Comparison of ENCODE assay signal across 25 mouse cellular contexts in genomic region chr1:125685304-125685703, GRCm38 (mm10). TPM values are rescaled to one million over a fixed set of nuclear protein-coding genes. Genes with fewer than 3 reads are reported as not detected.
A peak's percentile ranks its signal among the peaks of the same experiment; 100 is the strongest.
DNase-seq lines count a peak whose midpoint lies in the region; ATAC-seq and TF ChIP-seq lines count a peak whose summit lies in the region.
"Had no signal": no experiment of that assay in that cellular context is flagged by ENCODE, and none has a peak within 500 bp of the region (broad histone marks: within the 10 kb centered on the region; RNA-seq: fewer than 3 reads in every experiment).

No protein-coding gene starts in this region.

- no peak for TF ChIP-seq EP300 in liver, postnatal 0 days (IDR thresholded peaks at IDR 0.05; ENCODE audit: low read depth)

- H3K27ac ChIP-seq in liver, adult 2 months (replicated peaks; ENCODE audit: insufficient read depth, low read depth, low read length) = peak overlapping the region; percentile 56
- no peak overlapping the region for H3K27ac ChIP-seq in liver, embryonic 11.5 days (ENCODE audit: low read depth, low read length)
- peak overlapping the region; percentile 53 for H3K27ac ChIP-seq in liver, postnatal 0 days (ENCODE audit: low read depth)
- no peak overlapping the region for H3K27ac ChIP-seq in forebrain, embryonic 15.5 days (replicated peaks)
- H3K27ac ChIP-seq: embryonic facial prominence, embryonic 13.5 days; embryonic facial prominence, embryonic 15.5 days; forebrain, embryonic 10.5 days; forebrain, embryonic 12.5 days had no signal

- 25% methylated on average over 1 of the region's 1 CpGs for WGBS in liver, adult 2 months
- 76% methylated on average over 1 of the region's 1 CpGs for WGBS in liver, embryonic 11.5 days
- 67% methylated on average over 1 of the region's 1 CpGs for WGBS in liver, postnatal 0 days (ENCODE audit: insufficient replicate concordance)
- WGBS in forebrain, embryonic 15.5 days = 63% methylated on average over 1 of the region's 1 CpGs

- no peak overlapping the region for H3K4me2 ChIP-seq in liver, embryonic 11.5 days
- no peak overlapping the region for H3K4me2 ChIP-seq in liver, postnatal 0 days (ENCODE audit: low read depth, low read length)
- no peak overlapping the region for H3K4me2 ChIP-seq in forebrain, embryonic 15.5 days (replicated peaks)
- H3K4me2 ChIP-seq: embryonic facial prominence, embryonic 13.5 days; embryonic facial prominence, embryonic 15.5 days; forebrain, embryonic 12.5 days had no signal

- TF ChIP-seq POLR2A in liver, adult 2 months (IDR thresholded peaks at IDR 0.05; ENCODE audit: extremely low read depth, insufficient read depth, low read length) = no peak

- DNase-seq in liver, adult 2 months (ENCODE audit: extremely low read depth, low read depth, low spot score) = peak; percentile 73
- DNase-seq in liver, embryonic 11.5 days (ENCODE audit: low spot score) = no peak
- DNase-seq in liver, postnatal 0 days = no peak
- DNase-seq in liver = no peak
- DNase-seq: adrenal gland, adult 2 months; adrenal gland, postnatal 10 days; adrenal gland, postnatal 25 days; cerebellum, adult 11 months; cerebellum, adult 18-20 months; cerebellum, adult 8-10 months; cerebellum, adult 9-11 months; cerebellum, postnatal 14 days; cerebellum, postnatal 36 days; embryo, embryonic 11 days; forebrain, postnatal 0 days had no signal

- no peaks in the 10 kb centered on the region for H3K36me3 ChIP-seq in liver, adult 2 months (ENCODE audit: control insufficient read depth, insufficient read depth, low read length)
- H3K36me3 ChIP-seq in liver, embryonic 11.5 days (ENCODE audit: control insufficient read depth, insufficient read depth, low read length) = no peaks in the 10 kb centered on the region
- no peaks in the 10 kb centered on the region for H3K36me3 ChIP-seq in liver, postnatal 0 days (replicated peaks; ENCODE audit: insufficient read depth, low read length)
- no peaks in the 10 kb centered on the region for H3K36me3 ChIP-seq in forebrain, embryonic 15.5 days
- H3K36me3 ChIP-seq: embryonic facial prominence, embryonic 13.5 days; embryonic facial prominence, embryonic 15.5 days; forebrain, embryonic 10.5 days; forebrain, embryonic 12.5 days had no signal

- no peak overlapping the region for H3K4me3 ChIP-seq in liver, adult 2 months (ENCODE audit: insufficient read depth, low read depth, low read length)
- H3K4me3 ChIP-seq in liver, embryonic 11.5 days (ENCODE audit: low read depth, low read length) = no peak overlapping the region
- H3K4me3 ChIP-seq in liver, postnatal 0 days (ENCODE audit: low read depth, low read length) = no peak overlapping the region
- H3K4me3 ChIP-seq in forebrain, embryonic 15.5 days = no peak overlapping the region
- H3K4me3 ChIP-seq: embryonic facial prominence, embryonic 13.5 days; embryonic facial prominence, embryonic 15.5 days; erythroblast, embryonic 14.5 days; forebrain, embryonic 10.5 days; forebrain, embryonic 12.5 days had no signal

- ATAC-seq in liver, embryonic 11.5 days (replicated peaks; ENCODE audit: low FRiP score) = no peak
- ATAC-seq in liver, postnatal 0 days = peak; percentile 60
- ATAC-seq in forebrain, embryonic 15.5 days (replicated peaks) = no peak
- ATAC-seq: forebrain, embryonic 14.5 days; forebrain, postnatal 0 days had no signal

- no peak for TF ChIP-seq CTCF in liver, adult 2 months (IDR thresholded peaks at IDR 0.05; ENCODE audit: low read depth, low read length)
- TF ChIP-seq CTCF in liver, postnatal 0 days (IDR thresholded peaks at IDR 0.05; ENCODE audit: low read depth) = no peak

- H3K79me2 ChIP-seq in liver, adult 2 months (ENCODE audit: control insufficient read depth, insufficient read depth, low read length) = peaks cover 1% of the 10 kb centered on the region; the same call in 1 of the 2 replicates

- H3K9ac ChIP-seq in liver, adult 2 months (ENCODE audit: low read depth, low read length) = no peak overlapping the region
- no peak overlapping the region for H3K9ac ChIP-seq in liver, embryonic 11.5 days (ENCODE audit: low read depth, low read length)
- H3K9ac ChIP-seq in liver, postnatal 0 days (replicated peaks) = no peak overlapping the region
- no peak overlapping the region for H3K9ac ChIP-seq in forebrain, embryonic 15.5 days (replicated peaks)
- H3K9ac ChIP-seq: embryonic facial prominence, embryonic 13.5 days; embryonic facial prominence, embryonic 15.5 days; forebrain, embryonic 12.5 days; forebrain, postnatal 0 days had no signal

- H3K9me3 ChIP-seq in liver, embryonic 11.5 days (ENCODE audit: control insufficient read depth, low read length) = no peaks in the 10 kb centered on the region
- no peaks in the 10 kb centered on the region for H3K9me3 ChIP-seq in liver, postnatal 0 days (ENCODE audit: low read length)
- H3K9me3 ChIP-seq in forebrain, embryonic 15.5 days = no peaks in the 10 kb centered on the region
- H3K9me3 ChIP-seq: embryonic facial prominence, embryonic 13.5 days; embryonic facial prominence, embryonic 15.5 days; forebrain, embryonic 10.5 days; forebrain, embryonic 12.5 days had no signal

- no peaks in the 10 kb centered on the region for H3K27me3 ChIP-seq in liver, adult 2 months (ENCODE audit: control insufficient read depth, insufficient read depth, low read length)
- no peaks in the 10 kb centered on the region for H3K27me3 ChIP-seq in liver, embryonic 11.5 days (replicated peaks; ENCODE audit: control insufficient read depth, insufficient read depth, low read length)
- no peaks in the 10 kb centered on the region for H3K27me3 ChIP-seq in liver, postnatal 0 days (ENCODE audit: insufficient read depth, low read length)
- no peaks in the 10 kb centered on the region for H3K27me3 ChIP-seq in forebrain, embryonic 15.5 days
- H3K27me3 ChIP-seq: embryonic facial prominence, embryonic 15.5 days; forebrain, embryonic 12.5 days had no signal

- peaks cover 5% of the 10 kb centered on the region for H3K4me1 ChIP-seq in liver, adult 2 months (ENCODE audit: control insufficient read depth, insufficient read depth, low read length)
- H3K4me1 ChIP-seq in liver, embryonic 11.5 days (replicated peaks; ENCODE audit: control insufficient read depth, insufficient read depth, low read length) = no peaks in the 10 kb centered on the region
- H3K4me1 ChIP-seq in liver, postnatal 0 days (ENCODE audit: insufficient read depth) = no peaks in the 10 kb centered on the region
- H3K4me1 ChIP-seq in forebrain, embryonic 15.5 days = peaks cover 11% of the 10 kb centered on the region; the same call in 1 of the 2 replicates
- H3K4me1 ChIP-seq: forebrain, embryonic 10.5 days; forebrain, embryonic 12.5 days had no signal

RNA-seq across cellular contexts. Expression of gene Gpr39, which starts 8.5 kb away (rescaled TPM):
- total RNA-seq in liver, adult 2 months (2014; rRNA removed) = 3.6 and 3.7 TPM in 2 replicates
- polyA plus RNA-seq in liver, adult 2 months (2012; rRNA removed) = 5.2 and 5.7 TPM in 2 replicates
- 3.7 and 4.9 TPM in 2 replicates for polyA plus RNA-seq in liver, embryonic 11.5 days (2014; fragmentation: Nextera tagmentation; extraction: Ambion mirVana)
- 3.4 and 3.7 TPM in 2 replicates for polyA plus RNA-seq in liver, postnatal 0 days (2015; fragmentation: Nextera tagmentation; extraction: Ambion mirVana)
- not detected in 2 replicates for polyA plus RNA-seq in forebrain, embryonic 15.5 days (2015; fragmentation: Nextera tagmentation; extraction: Ambion mirVana)
- total RNA-seq: common myeloid progenitor, adult 5-6 weeks; MEL had no signal
- polyA plus RNA-seq: embryonic facial prominence, embryonic 11.5 days; embryonic facial prominence, embryonic 13.5 days; erythroblast, embryonic 14.5 days; forebrain, embryonic 10.5 days; forebrain, embryonic 12.5 days; forebrain, embryonic 14.5 days; forebrain, postnatal 0 days had no signal

Comparison
In these comparisons a context has a peak if more than half of its experiments do, and no peak if none do; other contexts are left out.
1. H3K27ac ChIP-seq: peak in liver, adult 2 months (single experiment) and liver, postnatal 0 days (single experiment); none in liver, embryonic 11.5 days (single experiment) and forebrain, embryonic 15.5 days (single experiment).